Mouse (Mus musculus) olfactory bulb, adult 2 months (tissue): ENCODE measurements around the gene Dlgap1.
"Not testable (repeated sequence)": the region's sequence is repeated elsewhere in the genome, so short reads cannot be mapped to it uniquely, and the experiment has no call there.

Source experiments
- CTCF ChIP-seq: fragments of 200-500 bp; IDR thresholded peaks from 2 replicates; pipeline ENCODE4 v1.5.1; 2012; ENCODE audit warnings: low read depth, mild to moderate bottlenecking, low read length, moderate library complexity; ENCODE audit not compliant: insufficient read depth
- POLR2A ChIP-seq: fragments of 200-500 bp; IDR thresholded peaks from 2 replicates; pipeline ENCODE4 v1.6.1; 2012; ENCODE audit warnings: mild to moderate bottlenecking, low read depth, low read length, moderate library complexity; ENCODE audit not compliant: insufficient read depth

DNA sequence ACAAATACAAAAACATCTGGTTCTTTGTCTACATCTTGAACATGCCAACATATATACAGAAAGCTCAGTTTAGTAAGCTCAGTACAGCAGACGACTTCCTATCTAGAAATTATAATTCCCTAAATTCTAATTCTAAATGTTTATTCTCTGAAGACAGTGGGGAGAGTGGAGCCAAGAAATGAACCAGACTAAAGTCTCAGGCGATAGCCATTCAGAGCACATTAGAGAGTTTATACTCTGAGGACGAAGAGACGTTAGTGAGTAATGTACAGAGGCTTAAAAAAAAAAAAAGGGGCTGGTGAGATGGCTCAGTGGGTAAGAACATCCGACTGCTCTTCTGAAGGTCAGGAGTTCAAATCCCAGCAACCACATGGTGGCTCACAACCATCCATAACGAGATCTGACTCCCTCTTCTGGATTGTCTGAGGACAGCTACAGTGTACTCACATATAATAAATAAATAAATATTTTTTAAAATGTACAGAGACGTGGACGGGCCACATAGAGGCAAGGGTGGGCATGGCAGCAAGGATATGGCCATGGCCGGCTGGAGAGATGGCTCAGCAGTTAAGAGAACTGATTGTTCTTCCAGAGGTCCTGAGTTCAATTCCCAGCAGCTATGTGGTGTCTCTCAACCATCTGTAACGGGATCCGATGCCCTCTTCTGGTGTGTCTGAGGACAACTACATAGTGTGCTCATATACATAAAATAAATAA, 858.7 kb downstream of the Dlgap1 start:
- not testable (repeated sequence) for TF ChIP-seq CTCF, POLR2A
